Mouse (Mus musculus): ENCODE data around the gene Fam229a. TPM values are rescaled to one million over a fixed set of nuclear protein-coding genes. Genes with fewer than 3 reads are reported as not detected.
"Not testable (repeated sequence)": the region's sequence is repeated elsewhere in the genome, so short reads cannot be mapped to it uniquely, and the experiment has no call there.

The Fam229a gene
- total RNA-seq (2021) = under 1 TPM in 1 of 2 experiments, not detected in 1; 0.87 TPM
- long read RNA-seq, experiment 1 = 0 reads
- long read RNA-seq, experiment 2, partial matches to known transcripts = 0 of 2 reads
- long read RNA-seq, experiment 2, other reads (novel, unspliced or antisense) = 0 of 2 reads

DNA sequence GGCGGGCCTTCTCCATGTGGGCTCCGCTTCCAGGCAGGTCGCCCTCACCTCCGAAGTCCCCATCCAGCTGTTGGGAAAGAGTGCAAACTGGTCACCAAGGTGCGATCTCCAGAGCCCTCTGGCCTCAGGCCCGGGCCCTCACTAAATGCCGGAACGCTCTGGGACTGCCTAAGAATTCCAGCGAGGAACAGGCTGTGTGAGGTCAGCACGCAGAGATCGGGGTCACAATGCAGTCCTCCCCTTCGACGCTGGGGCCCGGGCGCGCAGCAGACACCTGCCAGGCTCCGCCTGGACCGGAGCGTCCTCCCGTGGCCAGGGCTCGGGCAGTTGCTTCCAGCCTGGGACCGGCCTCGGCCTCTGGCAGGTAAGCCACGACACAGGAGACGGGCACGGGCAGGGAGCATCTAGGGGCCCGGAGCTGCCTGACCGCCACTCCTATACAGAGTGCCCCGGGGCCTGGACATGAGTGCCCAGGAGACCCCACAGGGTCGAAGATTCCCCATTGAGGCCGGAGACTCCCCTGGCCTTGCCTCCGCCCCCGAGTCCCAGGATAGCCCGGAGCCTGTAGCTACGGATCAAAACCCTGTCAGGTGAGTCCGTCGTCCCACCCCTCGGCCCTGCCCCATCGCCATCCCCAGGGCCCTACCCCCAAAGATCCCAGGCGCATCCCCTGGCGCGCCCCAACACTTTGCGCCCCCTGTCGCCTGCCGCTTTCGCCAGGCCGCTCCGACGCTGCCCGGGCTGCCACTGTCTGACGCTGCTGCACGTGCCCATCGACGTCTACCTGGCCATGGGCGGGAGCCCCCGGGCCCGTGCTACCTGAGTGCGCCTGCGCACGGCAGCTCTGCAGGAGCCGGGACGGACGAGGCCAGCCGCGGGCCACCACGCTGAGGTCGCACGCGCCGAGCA is at the start of gene Fam229a, which contains the start of gene Tssk3:
Gene Fam229a (plus strand): TSS at position 219 of the 909 bp plus-strand sequence.
Gene Tssk3 (minus strand): TSS at position 51 of the 909 bp plus-strand sequence.
- intact Hi-C loops (cut with DNase I) = loop anchor here (5.0 kb wide), 1 partner anchor 116 kb away; no protein-coding TSS in a partner anchor
- peak in 1 of 2 experiments; percentile 38 for DNase-seq (ENCODE audit: low spot score in 2 of 2)

DNA sequence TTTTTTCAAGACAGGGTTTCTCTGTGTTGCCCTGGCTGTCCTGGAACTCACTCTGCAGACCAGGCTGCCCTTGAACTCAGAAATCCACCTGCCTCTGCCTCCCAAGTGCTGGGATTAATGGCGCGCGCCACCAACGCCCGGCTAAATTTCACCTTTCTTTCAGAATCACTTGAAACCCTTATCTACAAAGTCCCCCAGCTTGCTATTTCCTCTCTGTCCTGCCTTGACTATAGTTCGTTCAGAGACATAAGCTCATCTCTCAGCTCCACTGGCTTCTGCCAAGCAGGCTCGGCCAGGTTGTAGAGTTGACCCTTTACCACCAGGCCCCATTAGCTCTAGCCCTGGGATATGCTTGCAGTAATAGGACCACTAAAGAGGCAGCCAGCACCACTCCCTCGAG is 43.6 kb upstream of the Fam229a start:
- intact Hi-C loops (cut with DNase I) = no loop called here
- DNase-seq (ENCODE audit: low spot score in 2 of 2) = no peak

DNA sequence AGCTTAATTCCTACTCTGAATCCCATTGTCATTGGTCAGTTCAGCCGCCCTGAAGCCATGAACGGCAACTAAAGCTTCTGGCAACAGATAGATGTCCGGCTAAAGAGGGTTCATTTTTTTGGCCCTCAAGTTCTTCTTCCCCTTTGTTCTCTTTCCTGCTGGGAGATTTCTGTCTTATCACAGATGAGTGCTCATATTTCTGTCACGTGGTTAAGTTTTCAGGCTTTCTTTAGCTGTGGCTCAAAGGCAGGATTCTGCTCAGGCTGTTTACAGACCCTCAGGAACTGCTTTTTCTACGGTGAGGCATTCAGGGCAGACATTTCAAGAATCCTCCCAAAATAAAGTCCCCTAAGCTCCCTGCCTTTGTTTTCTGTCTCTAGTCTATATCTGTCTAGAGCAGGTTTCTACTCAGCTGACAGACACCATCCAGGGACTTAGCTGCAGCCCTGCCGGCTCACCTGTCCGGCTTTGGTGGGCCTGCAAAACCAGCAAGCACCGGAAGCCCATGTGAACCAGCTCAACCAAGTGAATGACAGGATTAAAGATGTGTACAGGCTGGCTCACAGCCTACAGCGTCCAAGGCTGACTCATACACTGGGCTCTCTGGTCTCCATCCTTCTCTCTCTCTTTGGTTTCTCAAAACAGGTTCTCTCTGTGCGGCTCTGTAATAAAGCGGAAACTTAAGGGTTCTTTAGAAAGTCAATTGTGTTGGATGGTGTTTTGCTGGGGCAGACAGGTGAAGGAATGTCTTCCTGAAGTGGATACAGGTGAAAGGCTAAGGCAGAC is 43.0 kb upstream of the Fam229a start:
- DNase-seq (ENCODE audit: low spot score in 2 of 2) = no peak
- intact Hi-C loops (cut with DNase I) = no loop called here

DNA sequence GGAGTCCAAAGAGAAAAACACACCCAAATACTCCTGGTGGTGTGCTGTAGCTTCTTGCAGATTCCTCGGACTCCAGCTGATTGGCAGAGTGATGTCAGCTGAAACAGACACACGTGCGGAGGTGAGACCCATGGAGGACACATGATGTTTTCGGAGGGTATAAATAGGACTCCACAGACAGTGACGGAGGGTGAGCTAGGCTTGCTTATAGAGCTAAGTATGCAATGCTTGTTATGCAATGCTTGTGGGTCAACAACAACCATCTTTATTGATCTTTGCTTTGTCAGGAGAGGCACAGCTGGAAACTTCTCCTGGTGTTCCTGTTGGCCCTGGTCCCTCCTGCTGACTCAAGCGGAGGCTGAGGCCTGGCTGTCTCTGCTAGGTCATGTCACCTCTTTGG is 42.3 kb upstream of the Fam229a start:
- DNase-seq (ENCODE audit: low spot score in 2 of 2) = no peak
- intact Hi-C loops (cut with DNase I) = no loop called here

DNA sequence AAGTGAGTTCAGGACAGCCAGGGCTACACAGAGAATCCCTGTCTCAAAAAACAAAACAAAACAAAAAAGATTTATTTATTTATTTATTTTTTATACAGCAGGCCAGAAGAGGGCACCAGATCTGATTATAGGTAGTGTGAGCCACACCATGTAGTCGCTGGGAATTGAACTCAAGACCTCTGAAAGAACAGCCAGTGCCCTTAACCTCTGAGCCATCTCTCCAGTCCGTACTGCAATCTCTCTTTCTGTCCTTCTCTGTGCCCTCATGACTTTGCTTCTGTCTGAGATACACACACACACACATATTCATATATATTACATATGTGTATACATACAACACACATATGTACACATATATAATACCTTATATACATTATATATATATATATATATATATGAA is 40.1 kb upstream of the Fam229a start:
- no peak for DNase-seq (ENCODE audit: low spot score in 2 of 2)
- intact Hi-C loops (cut with DNase I) = loop anchor here (10.0 kb wide), 1 partner anchor 336 kb away; no protein-coding TSS in a partner anchor

DNA sequence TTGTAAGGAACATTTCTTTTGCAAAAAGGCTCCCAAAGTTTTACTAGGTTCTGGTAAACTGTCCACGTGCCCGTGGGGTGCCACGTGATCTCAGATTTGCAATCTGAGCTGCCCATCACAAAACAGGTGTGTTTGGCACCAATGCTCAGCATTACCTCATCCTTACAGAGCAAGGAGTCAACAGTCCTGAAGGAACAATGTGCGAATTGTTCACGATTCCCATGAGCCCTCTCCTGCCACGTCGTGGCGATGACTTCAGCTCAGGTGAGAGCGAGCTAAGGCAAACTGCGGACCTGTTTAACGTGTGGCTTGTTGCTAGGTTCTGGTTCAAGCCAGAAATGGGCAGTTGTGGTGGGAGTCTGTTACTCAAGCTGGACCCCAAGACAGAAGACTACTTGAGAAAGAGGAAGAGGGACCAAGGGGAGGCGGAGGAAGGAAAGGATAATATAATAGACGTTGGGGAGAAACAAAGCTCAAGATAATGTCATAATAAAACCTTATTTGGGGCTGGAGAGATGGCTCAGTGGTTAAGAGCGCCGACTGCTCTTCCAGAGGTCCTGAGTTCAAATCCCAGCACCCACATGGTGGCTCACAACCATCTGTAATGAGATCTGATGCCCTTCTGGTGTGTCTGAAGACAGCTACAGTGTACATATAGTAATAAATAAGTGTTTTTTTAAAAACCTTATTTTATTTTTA is 39.4 kb upstream of the Fam229a start:
- DNase-seq (ENCODE audit: low spot score in 2 of 2) = no peak
- intact Hi-C loops (cut with DNase I) = loop anchor here (10.0 kb wide), 1 partner anchor 337 kb away; no protein-coding TSS in a partner anchor

DNA sequence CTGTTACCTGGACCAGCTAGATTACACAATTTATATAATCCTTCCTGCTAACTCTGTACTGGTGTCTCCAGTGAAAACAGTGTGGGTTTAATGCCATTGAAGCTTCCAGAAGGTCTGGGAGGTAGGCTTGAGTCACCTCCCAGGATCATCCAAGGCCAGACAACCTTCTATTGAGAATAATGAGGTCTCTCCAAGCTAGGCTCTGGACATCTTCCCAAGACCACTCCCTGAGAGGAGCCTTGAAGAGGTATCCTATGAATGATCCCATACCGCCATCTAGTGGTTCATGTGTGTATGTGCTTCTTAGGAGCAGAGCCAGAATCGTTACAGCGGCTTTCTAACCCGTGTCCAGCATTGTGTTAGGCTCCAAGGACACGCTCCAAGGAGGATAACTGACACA is 35.7 kb upstream of the Fam229a start:
- peak; percentile 77 to 88 for DNase-seq (ENCODE audit: low spot score in 2 of 2)
- intact Hi-C loops (cut with DNase I) = loop anchor here (5.0 to 10.0 kb wide), 2 partner anchors 243 to 340 kb away; no protein-coding TSS in a partner anchor

DNA sequence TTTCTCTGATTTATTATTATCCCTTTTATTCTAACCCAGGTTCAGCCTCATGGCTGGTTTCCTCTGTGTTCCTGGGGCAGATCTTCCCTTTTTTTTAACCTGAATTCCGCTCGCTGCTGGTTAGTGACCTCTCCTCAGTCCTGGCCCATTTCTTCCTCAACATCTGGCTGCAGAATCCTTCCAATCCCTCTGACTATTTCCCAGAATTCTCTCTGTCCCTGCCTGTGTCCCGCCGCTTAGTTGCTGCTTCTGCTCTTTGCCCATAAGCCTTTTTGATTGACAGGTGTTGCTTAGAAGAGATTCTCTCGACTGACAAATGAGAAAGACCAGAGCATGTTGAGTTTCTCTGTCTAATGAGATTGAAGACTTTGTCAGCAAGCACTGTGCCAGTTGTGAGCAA is 34.9 kb upstream of the Fam229a start:
- intact Hi-C loops (cut with DNase I) = loop anchor here (2.0 to 10.0 kb wide), 3 partner anchors 105 to 341 kb away; no protein-coding TSS in a partner anchor
- no peak for DNase-seq (ENCODE audit: low spot score in 2 of 2)

DNA sequence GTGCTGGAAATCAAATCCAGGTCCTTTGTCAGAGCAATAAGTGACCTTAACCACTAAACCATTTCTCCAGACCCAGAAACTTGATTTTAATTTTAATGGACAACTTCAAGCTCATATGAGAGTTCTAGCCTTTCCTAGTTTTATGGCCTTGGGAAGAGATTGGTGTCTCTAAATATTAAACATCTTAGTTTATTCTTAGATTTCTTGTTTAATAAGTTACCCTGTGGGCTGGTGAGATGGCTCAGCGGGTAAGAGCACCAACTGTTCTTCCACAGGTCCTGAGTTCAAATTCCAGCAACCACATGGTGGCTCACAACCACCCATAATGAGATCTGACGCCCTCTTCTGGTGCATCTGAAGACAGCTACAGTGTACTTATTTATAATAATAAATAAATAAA is 33.7 kb upstream of the Fam229a start:
- intact Hi-C loops (cut with DNase I) = loop anchor here (2.0 to 10.0 kb wide), 3 partner anchors 107 to 343 kb away; no protein-coding TSS in a partner anchor

DNA sequence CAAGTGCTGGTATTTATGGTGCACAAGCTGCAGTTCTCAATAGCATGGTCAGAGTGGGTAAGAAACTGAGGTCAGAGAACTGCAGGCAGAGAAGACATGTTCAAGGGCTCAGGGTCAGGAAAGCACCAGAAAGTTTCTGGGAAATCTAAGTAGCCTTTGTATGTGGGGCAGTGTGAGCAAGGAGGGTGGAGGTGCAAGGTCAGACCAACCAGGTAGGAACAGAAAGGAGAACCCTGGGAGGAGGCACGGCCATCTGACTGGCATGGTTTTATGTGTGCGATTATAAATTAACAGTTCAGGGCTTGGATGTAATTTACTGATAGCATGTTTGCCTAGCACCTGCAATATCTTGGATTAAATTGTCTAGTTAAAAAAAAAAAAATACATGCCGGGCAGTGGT is 31.3 kb upstream of the Fam229a start:
- DNase-seq (ENCODE audit: low spot score in 2 of 2) = no peak
- intact Hi-C loops (cut with DNase I) = loop anchor here (5.0 to 10.0 kb wide), 3 partner anchors 122 to 345 kb away; partner anchors contain the start of genes Rbbp4 and Zbtb8os

More for the DNA sequence above, 33.7 kb upstream of the Fam229a start:
- not testable (repeated sequence) for DNase-seq (ENCODE audit: low spot score in 2 of 2)

DNA sequence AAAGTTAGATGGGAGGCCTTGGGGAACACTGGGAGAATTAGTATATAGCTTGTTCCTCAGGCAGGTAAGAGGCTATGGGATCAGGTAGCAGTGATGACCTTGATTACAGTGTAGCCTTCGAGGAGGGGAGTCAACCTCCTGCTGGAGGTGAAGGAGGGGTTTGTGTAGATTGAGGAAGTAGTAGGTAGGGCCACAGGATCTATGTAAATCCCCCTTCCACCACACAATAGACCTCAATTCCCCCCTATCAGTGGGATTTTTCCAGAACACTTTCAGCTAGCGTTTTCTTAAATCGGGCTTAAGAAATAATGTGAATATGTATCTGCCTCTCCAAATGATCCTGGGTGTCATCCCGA is 30.2 kb upstream of the Fam229a start:
- DNase-seq (ENCODE audit: low spot score in 2 of 2) = no peak
- intact Hi-C loops (cut with DNase I) = loop anchor here (5.0 kb wide), 1 partner anchor 124 kb away; the partner anchor contains the start of genes Rbbp4 and Zbtb8os

DNA sequence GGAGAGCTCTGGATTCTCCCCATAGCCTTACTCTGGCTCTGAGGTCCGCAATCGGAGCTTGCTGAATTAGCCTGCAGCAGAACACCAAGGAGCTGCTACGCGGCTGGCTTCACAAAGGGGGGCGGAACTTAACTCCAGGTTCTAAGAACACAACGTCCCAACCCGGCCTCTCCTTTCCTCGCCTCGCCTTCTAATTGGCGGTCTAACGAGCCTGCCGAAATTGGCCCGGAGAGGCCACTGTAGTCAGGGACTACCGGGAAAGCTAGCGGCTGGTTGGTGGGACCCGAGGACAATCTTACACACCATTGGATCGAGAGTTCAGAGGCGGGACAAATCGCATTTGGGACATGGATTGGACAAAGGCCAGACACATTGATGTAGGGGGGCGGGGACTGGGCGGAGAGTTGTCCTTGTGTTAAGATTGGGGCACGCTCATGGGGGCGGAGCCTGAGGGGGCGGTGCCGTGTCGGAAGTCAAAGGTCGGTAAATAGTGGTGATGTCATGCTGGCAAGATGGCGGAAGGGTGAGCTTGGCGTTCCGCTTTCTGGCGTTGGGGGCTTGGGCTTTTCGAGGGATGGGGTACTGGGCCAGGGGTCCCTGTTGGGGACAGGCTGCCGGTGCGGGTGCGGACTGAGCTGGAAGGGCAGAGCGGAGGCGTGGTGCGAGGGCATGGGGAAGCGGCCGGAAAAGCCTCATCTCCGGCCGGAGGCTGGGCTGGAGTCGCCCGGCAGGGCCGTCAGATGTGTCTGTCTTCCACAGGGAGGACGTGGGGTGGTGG is 29.6 kb upstream of the Fam229a start, which contains the start of gene Bsdc1:
Gene Bsdc1 (plus strand): TSS at position 399 of the 778 bp plus-strand sequence.
- intact Hi-C loops (cut with DNase I) = loop anchor here (5.0 kb wide), 1 partner anchor 124 kb away; the partner anchor contains the start of genes Rbbp4 and Zbtb8os
- DNase-seq (ENCODE audit: low spot score in 2 of 2) = peak; percentile 99 to 100

DNA sequence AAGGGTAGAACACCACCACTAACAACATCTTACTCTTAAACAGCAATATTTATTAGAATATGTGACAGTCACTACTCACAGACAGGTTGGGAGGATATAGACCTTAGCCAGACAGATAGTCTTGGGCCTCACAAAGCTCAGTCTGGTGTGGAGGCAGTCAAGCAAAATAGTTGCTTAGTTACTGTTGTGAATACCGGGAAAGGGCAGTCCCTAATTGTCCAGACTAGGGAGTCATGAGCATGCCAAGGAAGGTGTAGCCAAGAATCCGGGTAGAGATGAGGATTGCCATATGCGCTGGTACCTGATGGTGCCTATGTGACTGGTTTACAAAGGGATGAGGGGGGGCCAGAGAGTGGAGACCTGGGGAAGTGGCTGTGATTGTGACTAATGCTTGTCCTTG is 28.9 kb upstream of the Fam229a start:
- no peak for DNase-seq (ENCODE audit: low spot score in 2 of 2)
- intact Hi-C loops (cut with DNase I) = loop anchor here (5.0 kb wide), 1 partner anchor 125 kb away; the partner anchor contains the start of genes Rbbp4 and Zbtb8os

DNA sequence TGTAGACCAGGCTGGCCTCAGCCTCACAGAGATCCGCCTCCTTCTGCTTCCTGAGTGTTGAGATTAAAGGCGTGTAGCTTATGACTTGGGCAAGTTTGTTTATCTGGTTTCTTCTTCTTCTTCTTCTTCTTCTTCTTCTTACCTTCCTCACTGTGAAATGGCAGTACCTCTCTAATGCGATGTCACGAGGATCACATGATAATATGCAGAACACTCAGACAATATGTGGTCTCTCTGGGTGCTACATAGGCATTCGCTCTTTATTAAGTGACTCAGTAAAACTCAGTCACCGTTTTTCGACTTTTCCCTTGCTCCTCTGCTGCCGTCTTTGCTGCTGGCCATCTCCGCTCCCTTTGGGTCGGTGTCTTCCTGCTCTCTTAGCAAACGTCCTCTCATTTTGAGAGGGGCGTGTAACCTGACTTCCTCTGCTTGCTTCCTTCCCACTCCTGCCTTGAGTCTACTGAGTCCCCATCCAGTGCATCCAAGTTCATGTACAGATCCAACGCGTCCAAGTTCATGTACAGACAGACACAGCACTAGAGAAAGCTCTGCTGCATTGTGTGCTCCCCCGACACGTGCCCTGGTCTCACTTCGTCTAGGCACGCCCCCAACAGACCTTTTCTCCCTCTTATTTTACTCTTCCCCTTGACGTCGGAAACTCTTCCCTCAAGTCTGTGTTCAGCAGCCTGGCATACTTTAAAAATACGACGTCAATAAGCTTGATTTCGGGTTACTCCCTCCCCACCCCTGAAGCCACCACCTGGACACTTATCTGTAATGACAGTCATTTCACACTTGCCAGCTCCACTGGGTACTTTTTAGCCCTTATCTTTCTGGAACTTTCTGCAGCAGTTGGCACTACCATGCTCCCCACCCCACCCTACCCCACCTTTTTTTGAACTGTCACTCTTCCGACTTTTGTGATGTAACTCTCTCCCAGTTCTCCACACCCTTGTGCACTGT is 27.6 kb upstream of the Fam229a start:
- DNase-seq (ENCODE audit: low spot score in 2 of 2) = no peak
- intact Hi-C loops (cut with DNase I) = loop anchor here (5.0 kb wide), 1 partner anchor 126 kb away; the partner anchor contains the start of genes Rbbp4 and Zbtb8os

DNA sequence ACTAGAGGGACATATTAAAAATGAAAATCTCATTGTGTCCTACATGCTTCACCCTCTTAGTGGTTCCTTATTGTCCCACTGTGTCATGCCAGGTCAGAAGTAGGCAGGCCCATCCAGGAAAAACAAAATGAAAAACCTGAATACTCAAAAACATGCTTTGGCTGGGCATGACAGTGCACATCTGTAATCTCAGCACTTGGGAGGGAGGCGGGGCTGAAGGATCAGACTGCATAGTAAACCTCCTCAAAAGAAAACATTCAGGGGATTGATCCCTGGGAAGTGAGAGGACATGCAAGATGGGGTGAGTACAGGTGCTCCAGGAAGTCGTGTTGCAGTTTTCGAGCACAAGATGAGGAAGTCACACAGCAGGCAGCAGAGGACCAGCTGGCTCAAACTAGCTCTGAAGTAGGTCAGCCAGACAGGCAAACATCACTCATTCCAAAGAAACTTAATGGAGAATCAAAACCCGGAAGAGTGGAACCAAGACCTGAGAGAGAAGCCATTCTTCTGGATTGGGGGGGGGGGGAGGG is 26.6 kb upstream of the Fam229a start:
- intact Hi-C loops (cut with DNase I) = loop anchor here (5.0 kb wide), 1 partner anchor 127 kb away; the partner anchor contains the start of genes Rbbp4 and Zbtb8os
- DNase-seq (ENCODE audit: low spot score in 2 of 2) = no peak

DNA sequence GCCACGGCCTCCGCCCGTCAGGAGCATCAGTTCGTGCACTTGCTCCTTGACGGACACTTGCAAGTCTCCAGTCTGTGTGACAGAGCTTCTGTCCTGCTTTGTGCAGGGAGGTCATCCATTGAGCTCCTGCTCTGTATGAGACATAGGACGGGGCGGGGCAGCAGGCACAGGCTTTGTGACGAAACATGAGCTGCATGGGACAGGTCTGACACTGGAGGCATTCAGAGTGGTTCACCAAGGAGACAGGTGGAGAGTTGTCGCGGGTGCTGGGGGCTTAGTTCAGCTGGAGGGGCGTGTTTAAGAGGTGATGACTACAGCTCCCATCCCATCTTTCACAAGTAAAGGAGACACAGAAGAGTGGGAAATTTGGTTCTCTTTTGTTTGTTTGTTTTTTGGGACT is 14.9 kb upstream of the Fam229a start:
- no peak for DNase-seq (ENCODE audit: low spot score in 2 of 2)
- intact Hi-C loops (cut with DNase I) = no loop called here
